Mouse (Mus musculus): ENCODE results near the gene Rasgrp4.
"Not testable (repeated sequence)": the region's sequence is repeated elsewhere in the genome, so short reads cannot be mapped to it uniquely, and the experiment has no call there.

Rasgrp4 gene

DNA sequence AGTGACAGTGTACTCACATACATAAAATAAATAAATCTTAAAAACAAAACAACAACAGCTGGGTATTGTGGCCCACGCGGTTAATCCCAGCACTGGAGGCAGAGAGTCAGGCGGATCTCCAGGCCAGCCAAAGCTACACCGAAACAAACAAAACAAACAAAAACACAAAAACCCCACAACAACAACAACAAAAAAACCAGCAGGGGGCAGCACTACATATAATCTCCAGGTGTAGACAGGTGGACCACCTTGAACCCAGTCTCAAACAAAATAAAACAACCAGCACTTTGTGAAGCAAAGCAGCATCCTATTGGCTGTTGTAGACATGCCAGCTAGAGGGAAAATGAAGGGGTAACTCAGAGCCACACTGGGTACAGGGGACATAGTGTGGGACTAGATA lies 43.5 kb downstream of the Rasgrp4 start:
- DNase-seq (ENCODE audit: low spot score in 2 of 2): no peak

DNA sequence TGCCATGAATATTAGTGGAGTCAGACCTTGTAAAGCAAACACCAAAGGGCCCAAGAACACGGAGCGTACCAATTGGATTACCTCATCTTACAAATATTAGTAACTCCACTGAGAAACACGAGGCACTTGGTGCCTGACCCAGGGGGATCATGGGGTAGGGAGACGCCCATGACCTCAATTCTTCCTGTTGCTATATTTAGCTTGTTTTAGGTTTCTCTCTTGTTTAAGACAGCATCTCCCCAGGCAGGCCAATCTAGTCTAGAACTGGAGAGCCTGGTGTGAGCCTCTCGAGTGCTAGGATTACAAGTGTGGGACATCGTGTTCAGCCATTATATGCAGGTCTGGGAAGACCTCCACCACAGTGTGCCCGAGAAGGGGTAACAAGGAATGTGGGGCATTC lies 44.7 kb downstream of the Rasgrp4 start:
- no peak for DNase-seq (ENCODE audit: low spot score in 2 of 2)

DNA sequence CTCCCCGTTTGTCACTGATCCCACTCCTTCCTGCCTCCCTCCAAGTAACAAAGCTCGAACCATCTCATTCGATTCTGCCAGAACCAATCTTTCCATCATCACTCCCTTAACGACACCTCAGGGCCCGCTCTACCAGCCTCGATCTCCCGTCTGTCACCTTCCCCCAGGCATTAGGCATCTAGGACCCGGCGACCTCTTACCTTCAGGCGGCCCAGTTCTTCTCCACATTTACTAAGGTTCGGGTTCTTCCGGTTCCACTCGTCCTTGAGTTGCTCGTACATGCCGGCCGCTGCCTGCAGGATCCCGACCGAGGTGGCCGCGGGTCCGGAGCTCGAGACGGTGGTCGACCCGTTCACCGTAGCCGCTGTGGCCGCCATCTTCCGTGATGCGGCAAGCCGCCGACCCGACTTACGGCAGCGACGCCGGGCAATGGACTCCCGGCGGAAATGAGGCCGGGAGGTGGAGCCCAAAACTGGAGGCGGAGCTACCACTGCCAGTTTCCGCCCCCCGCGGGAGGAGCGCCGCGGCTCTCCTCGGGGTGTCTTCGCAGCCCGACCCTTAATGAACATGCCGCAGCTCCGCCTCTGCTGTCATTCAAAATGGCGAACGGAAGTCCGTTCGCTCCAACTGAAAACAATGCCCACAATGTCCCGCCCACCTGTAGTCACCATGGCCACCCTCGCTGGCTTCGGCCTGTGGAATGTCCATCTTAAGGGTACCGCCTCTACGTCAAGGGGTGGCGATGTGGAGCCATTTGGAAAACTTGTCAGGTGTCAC lies 45.6 kb downstream of the Rasgrp4 start, which contains the start of gene Psmd8:
TSS of gene Psmd8 (minus strand) at position 625 of the 777 bp plus-strand sequence.
- DNase-seq (ENCODE audit: low spot score in 2 of 2): peak; percentile 95 to 97

DNA sequence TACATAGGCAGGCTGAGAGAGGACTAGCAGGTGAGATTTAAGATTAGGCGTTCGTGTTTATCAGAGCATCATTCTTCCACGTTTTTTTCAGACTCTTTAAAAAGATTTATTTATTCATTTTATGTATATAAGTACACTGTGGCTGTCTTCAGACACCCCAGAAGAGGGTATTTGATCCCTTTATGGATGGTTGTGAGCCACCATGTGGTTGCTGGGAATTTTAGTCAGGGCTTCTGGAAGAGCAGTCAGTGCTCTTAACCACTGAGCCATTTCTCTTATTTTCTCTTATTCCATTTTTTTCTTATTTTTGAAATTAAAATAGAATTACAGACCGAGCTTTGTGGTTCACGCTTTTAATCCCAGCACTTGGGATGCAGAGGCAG lies 46.2 kb downstream of the Rasgrp4 start:
- no peak for DNase-seq (ENCODE audit: low spot score in 2 of 2)

GRCm38 (mm10) chr7:29181323-29181722 lies 46.7 kb downstream of the Rasgrp4 start:
- not testable (repeated sequence) for DNase-seq (ENCODE audit: low spot score in 2 of 2)

DNA sequence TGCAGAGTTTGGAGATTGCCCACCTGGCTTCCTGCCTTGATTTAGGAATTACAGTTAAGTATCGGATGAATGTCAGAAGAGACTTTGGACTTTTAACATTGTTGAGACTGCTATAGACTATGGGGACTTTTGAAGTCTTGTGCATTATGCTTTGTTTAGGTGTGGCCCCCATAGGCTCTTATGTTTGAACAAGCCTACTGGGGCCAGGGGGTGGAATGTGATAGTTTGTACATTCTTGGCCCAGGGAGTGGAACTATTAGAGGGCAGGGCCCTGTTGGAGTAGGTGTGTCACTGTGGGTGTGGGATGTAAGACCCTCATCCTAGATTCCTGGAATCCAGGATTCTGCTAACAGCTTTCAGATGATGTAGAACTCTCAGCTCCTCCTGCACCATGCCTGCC lies 59.6 kb downstream of the Rasgrp4 start:
- not testable (repeated sequence) for DNase-seq (ENCODE audit: low spot score in 2 of 2)

DNA sequence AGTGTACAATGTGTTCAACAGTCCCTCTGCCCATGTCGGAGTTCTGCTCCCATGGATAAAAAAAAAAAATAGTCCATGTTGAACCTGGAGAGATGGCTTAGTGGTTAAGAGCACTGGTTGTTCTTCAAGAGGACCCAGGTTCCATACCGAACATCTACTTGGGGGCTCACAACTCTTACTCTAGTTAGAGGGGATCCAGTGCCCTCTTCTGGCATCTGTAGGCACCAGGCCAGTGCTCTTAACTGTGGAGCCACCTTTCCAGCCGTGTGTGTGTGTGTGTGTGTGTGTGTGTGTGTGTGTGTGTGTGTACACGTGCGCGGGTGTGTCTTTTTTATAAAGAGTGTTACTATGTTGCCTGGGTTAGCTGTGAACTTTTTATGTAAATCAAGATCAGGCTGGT lies 67.9 kb downstream of the Rasgrp4 start:
- DNase-seq (ENCODE audit: low spot score in 2 of 2): no peak
